Mouse (Mus musculus) heart, postnatal 0 days (tissue): ENCODE results near the gene Spdef. TPM values are rescaled to one million over a fixed set of nuclear protein-coding genes. Genes with fewer than 3 reads are reported as not detected.

Source experiments
- ATAC-seq: fragments of 200-750 bp; cut with Nextera tagmentation; 2 replicates; pipeline ENCODE4 v1.8.0; 2017; ENCODE audit warnings: low read depth, moderate number of reproducible peaks, moderate library complexity; ENCODE audit not compliant: insufficient read depth
- DNase-seq: peaks from one replicate; pipeline ENCODE4 v3.0.0-alpha.2; 2016; ENCODE audit warnings: low spot score
- H3K27ac ChIP-seq: fragments of 300-500 bp; sonication (generic); 2 replicates; pipeline ENCODE4 v1.5.1; 2014; ENCODE audit warnings: low read depth, mild to moderate bottlenecking
- H3K27me3 ChIP-seq: fragments of 300-500 bp; sonication (generic); 2 replicates; pipeline ENCODE4 v1.6.1; 2014; ENCODE audit warnings: low read length, mixed read lengths; ENCODE audit not compliant: control insufficient read depth, insufficient read depth
- H3K36me3 ChIP-seq: fragments of 300-500 bp; sonication (generic); replicated peaks from 2 replicates; pipeline ENCODE4 v1.6.1; 2014; ENCODE audit warnings: low read length, mixed read lengths; ENCODE audit not compliant: control insufficient read depth, insufficient read depth
- H3K4me1 ChIP-seq: fragments of 300-500 bp; sonication (generic); 2 replicates; pipeline ENCODE4 v1.6.1; 2014; ENCODE audit warnings: antibody characterized with exemption; ENCODE audit not compliant: control insufficient read depth, insufficient read depth
- H3K4me2 ChIP-seq: fragments of 300-500 bp; sonication (generic); 2 replicates; pipeline ENCODE4 v1.6.1; 2014; ENCODE audit warnings: low read depth, mild to moderate bottlenecking, low read length, moderate library complexity
- H3K4me3 ChIP-seq: fragments of 300-500 bp; sonication (generic); 2 replicates; pipeline ENCODE4 v1.5.1; 2014; ENCODE audit warnings: low read depth, low read length
- H3K9ac ChIP-seq: fragments of 300-500 bp; sonication (generic); replicated peaks from 2 replicates; pipeline ENCODE4 v1.6.1; 2014; ENCODE audit warnings: low read depth, low read length, mixed read lengths
- H3K9me3 ChIP-seq: fragments of 300-500 bp; sonication (generic); replicated peaks from 2 replicates; pipeline ENCODE4 v1.6.1; 2016; ENCODE audit warnings: low read length; ENCODE audit not compliant: control insufficient read depth
- CTCF ChIP-seq: IDR thresholded peaks from 2 replicates; pipeline ENCODE4 v1.5.1; 2016; ENCODE audit warnings: antibody characterized with exemption, control low read depth, low read depth
- EP300 ChIP-seq: IDR thresholded peaks from 2 replicates; pipeline ENCODE4 v1.6.1; 2016; ENCODE audit warnings: antibody characterized with exemption, low read depth
- WGBS: fragments of 180-500 bp; shearing (Covaris S2); extraction: QIAGEN DNeasy Blood & Tissue Kit; methylation state at CpG from one replicate; pipeline ENCODE4 v1.1.7; 2014; 5-methylcytosine and 5-hydroxymethylcytosine counted together
- polyA plus RNA-seq: library from polyadenylated mRNA; unstranded; fragments of >200 nt; fragmentation: Nextera tagmentation; extraction: Ambion mirVana; gene quantifications from 2 replicates; pipeline ENCODE4 v1.2.1, GENCODE M21; 2015
- total RNA-seq: library from RNA; depleted of rRNA; stranded (reverse); fragments of >200 nt; gene quantifications from 2 replicates; pipeline ENCODE4 v1.2.3, GENCODE M21; 2014; ENCODE audit warnings: low replicate concordance

Spdef gene
- total and polyA plus RNA-seq, 2 experiments from 2014 or later = 0.22 to 5.1 TPM

DNA sequence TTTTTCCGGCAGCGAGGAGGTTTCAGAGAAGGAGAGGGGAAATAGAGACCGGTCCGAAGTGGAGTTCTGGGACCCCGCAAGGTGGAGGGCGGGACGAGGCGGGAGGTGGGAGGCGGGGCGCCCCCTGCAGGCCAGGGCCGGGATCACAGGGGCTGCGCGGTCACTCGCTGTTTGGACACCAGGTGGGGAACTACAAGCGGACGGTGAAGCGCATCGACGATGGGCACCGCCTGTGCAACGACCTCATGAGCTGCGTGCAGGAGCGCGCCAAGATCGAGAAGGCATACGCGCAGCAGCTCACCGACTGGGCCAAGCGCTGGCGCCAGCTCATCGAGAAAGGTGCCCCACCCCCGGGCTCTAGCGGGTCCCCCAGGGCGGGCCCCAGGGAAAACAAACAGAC lies 26.2 kb downstream of the Spdef start:
- 1% methylated on average over 33 of the region's 34 CpGs for WGBS
- peak overlapping the region; percentile 60 for H3K4me2 ChIP-seq
- peaks cover 5% of the 10 kb centered on the region; the same call in 1 of the 2 replicates for H3K9me3 ChIP-seq
- H3K9ac ChIP-seq = no peak overlapping the region
- no peaks in the 10 kb centered on the region for H3K36me3 ChIP-seq
- peaks cover 7% of the 10 kb centered on the region; the same call in 1 of the 2 replicates for H3K4me1 ChIP-seq
- no peak overlapping the region for H3K27ac ChIP-seq
- DNase-seq (peak; percentile 41), ATAC-seq (peak; percentile 66)
- TF ChIP-seq EP300 (no peak), CTCF (peak; percentile 68)
- peak overlapping the region; percentile 29 for H3K4me3 ChIP-seq
- peaks cover 21% of the 10 kb centered on the region for H3K27me3 ChIP-seq

GRCm38 (mm10) chr17:27701856-27702255 lies 26.9 kb downstream of the Spdef start:
- 81% methylated on average over 6 of the region's 6 CpGs for whole genome bisulfite sequencing
- H3K9ac ChIP-seq = no peak overlapping the region
- TF ChIP-seq EP300 (no peak), CTCF (no peak)
- H3K4me3 ChIP-seq = no peak overlapping the region
- H3K27ac ChIP-seq = no peak overlapping the region
- ATAC-seq = no peak
- peaks cover 7% of the 10 kb centered on the region; the same call in 1 of the 2 replicates for H3K4me1 ChIP-seq
- no peak for DNase-seq
- H3K27me3 ChIP-seq = peaks cover 15% of the 10 kb centered on the region
- no peak overlapping the region for H3K4me2 ChIP-seq
- no peaks in the 10 kb centered on the region for H3K36me3 ChIP-seq
- peaks cover 5% of the 10 kb centered on the region; the same call in 1 of the 2 replicates for H3K9me3 ChIP-seq

DNA sequence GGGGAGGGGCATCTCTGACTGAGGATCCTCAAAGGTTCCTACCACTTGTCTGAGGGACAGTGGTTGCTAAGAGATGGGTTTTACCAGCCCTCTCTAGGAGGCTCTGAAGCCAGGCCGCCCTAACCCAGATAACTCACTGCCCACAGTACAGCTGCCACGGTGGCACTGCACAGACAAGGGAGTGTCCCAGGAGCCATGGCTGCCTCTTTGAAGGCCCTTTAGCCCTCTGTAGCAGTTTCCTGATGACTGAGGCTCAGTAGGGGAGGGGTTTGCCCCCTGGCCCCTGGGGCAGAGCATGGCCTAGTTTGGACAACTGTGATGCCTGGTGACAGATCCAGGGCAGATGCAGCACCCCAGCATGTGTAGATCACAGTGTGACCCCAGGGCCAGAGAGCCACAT lies 27.9 kb downstream of the Spdef start:
- ATAC-seq = no peak; the same call in 1 of the 2 replicates
- Histone ChIP-seq H3K27ac (no peak overlapping the region), H3K27me3 (0 out of 2 replicates have a peak, but pooled peaks cover 5% of the 10 kb centered on the region), H3K9me3 (peaks cover 5% of the 10 kb centered on the region; the same call in 1 of the 2 replicates), H3K4me3 (no peak overlapping the region), H3K4me2 (no peak overlapping the region), H3K9ac (no peak overlapping the region), H3K4me1 (peaks cover 7% of the 10 kb centered on the region; the same call in 1 of the 2 replicates), H3K36me3 (no peaks in the 10 kb centered on the region)
- 69% methylated on average over 2 of the region's 2 CpGs for WGBS
- TF ChIP-seq EP300 = no peak
- TF ChIP-seq CTCF = no peak
- DNase-seq = no peak

GRCm38 (mm10) chr17:27699641-27700244 lies 29.0 kb downstream of the Spdef start:
- Histone ChIP-seq H3K4me2 (no peak overlapping the region), H3K9me3 (peaks cover 5% of the 10 kb centered on the region; the same call in 1 of the 2 replicates), H3K27ac (no peak overlapping the region), H3K4me3 (no peak overlapping the region), H3K27me3 (no peaks in the 10 kb centered on the region), H3K4me1 (peaks cover 7% of the 10 kb centered on the region; the same call in 1 of the 2 replicates), H3K36me3 (no peaks in the 10 kb centered on the region), H3K9ac (no peak overlapping the region)
- DNase-seq = no peak
- ATAC-seq = no peak
- no peak for TF ChIP-seq EP300
- no peak for TF ChIP-seq CTCF
- WGBS = 80% methylated on average over 17 of the region's 17 CpGs

DNA sequence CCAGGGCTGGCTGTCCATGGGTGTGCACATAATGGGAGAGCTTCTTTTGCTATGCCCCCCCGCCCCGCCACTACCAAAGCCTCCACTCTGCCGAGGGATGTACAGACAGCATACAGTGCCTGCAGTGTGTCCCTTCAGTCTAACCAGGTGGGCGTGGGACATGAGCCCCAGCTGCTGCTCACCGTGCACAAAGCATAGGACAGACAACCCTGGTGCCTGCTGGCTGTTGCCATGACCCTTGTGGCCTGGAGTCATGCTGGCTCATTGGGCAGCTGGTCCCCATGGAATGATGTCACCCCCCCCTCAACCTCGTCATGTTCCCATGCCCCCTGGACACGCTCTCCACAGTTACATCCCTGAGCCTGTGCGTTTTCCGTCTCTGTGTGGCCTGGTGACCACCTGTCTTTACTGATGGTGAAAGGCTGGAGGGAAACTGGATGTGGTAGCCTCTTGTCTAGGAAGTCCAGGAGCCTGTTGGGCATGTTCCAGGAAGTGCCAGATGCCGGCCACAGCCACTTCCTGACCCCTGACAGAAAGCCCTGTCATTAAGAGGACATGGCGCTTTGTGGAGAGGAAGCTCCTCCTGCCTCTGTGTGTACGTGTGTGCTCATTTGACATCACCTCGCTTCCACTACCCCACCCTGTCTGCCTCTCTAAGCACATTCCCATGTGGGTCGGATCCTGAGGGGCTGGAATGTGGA lies 37.6 kb downstream of the Spdef start:
- Histone ChIP-seq H3K36me3 (no peaks in the 10 kb centered on the region), H3K9ac (no peak overlapping the region), H3K4me2 (no peak overlapping the region), H3K4me1 (no peaks in the 10 kb centered on the region), H3K4me3 (no peak overlapping the region), H3K9me3 (no peaks in the 10 kb centered on the region), H3K27ac (no peak overlapping the region), H3K27me3 (peaks cover 28% of the 10 kb centered on the region)
- 60% methylated on average over 14 of the region's 14 CpGs for WGBS
- DNase-seq (no peak), ATAC-seq (no peak)
- TF ChIP-seq CTCF (no peak), EP300 (no peak)
